Comparison of ENCODE assay signal across 35 mouse cellular contexts in genomic region chr19:29857267-29857666, GRCm38 (mm10).
"Had no signal": no experiment of that assay in that cellular context is flagged by ENCODE, and none has a peak within 500 bp of the region (broad histone marks: within the 10 kb centered on the region; RNA-seq: fewer than 3 reads in every experiment).

No protein-coding gene starts in this region.

- H3K4me3 ChIP-seq: heart, embryonic 10.5 days; heart, embryonic 12.5 days; heart, embryonic 13.5 days; heart, embryonic 15.5 days; hindbrain, embryonic 10.5 days; hindbrain, embryonic 12.5 days; hindbrain, embryonic 13.5 days; hindbrain, embryonic 15.5 days; intestine, embryonic 15.5 days; kidney, embryonic 15.5 days; layer of hippocampus, adult 2 months had no signal

- H3K4me2 ChIP-seq: heart, embryonic 11.5 days; heart, embryonic 12.5 days; heart, embryonic 13.5 days; heart, embryonic 15.5 days; hindbrain, embryonic 12.5 days; hindbrain, embryonic 13.5 days; hindbrain, embryonic 14.5 days; hindbrain, embryonic 15.5 days; intestine, embryonic 15.5 days; kidney, embryonic 15.5 days had no signal

- H3K9ac ChIP-seq: heart, embryonic 12.5 days; heart, embryonic 13.5 days; heart, embryonic 15.5 days; hindbrain, embryonic 12.5 days; hindbrain, embryonic 13.5 days; hindbrain, embryonic 14.5 days; hindbrain, embryonic 15.5 days; intestine, embryonic 15.5 days; kidney, embryonic 15.5 days had no signal

- DNase-seq: heart, postnatal 10 days; heart, postnatal 14 days; heart, postnatal 36 days; heart, postnatal 4 days; kidney, adult 11 months; kidney, adult 18-20 months; kidney, adult 2 months; kidney, adult 8-10 months; kidney, adult 9 months; kidney, postnatal 10 days; kidney, postnatal 14 days; kidney, postnatal 25 days; kidney, postnatal 36 days; kidney, postnatal 4 days; layer of hippocampus, adult 9-11 months; layer of hippocampus, postnatal 36 days had no signal

- H3K9me3 ChIP-seq: heart, embryonic 10.5 days; heart, embryonic 13.5 days; heart, embryonic 15.5 days; hindbrain, embryonic 10.5 days; hindbrain, embryonic 12.5 days; hindbrain, embryonic 13.5 days; hindbrain, embryonic 15.5 days; intestine, embryonic 15.5 days; kidney, embryonic 15.5 days had no signal

- H3K27ac ChIP-seq: heart, embryonic 10.5 days; heart, embryonic 13.5 days; heart, embryonic 15.5 days; hindbrain, embryonic 10.5 days; hindbrain, embryonic 12.5 days; hindbrain, embryonic 13.5 days; hindbrain, embryonic 14.5 days; hindbrain, embryonic 15.5 days; hindbrain, postnatal 0 days; intestine, embryonic 15.5 days; kidney, embryonic 15.5 days; kidney, postnatal 0 days; layer of hippocampus, adult 2 months had no signal

- H3K4me1 ChIP-seq: heart, embryonic 12.5 days; heart, embryonic 13.5 days; heart, embryonic 15.5 days; hindbrain, embryonic 12.5 days; hindbrain, embryonic 13.5 days; hindbrain, embryonic 15.5 days; intestine, embryonic 15.5 days had no signal

- ATAC-seq: hindbrain, embryonic 16.5 days; hindbrain, postnatal 0 days; inflammation-experienced regulatory T-cells, adult 6 months; intestine, embryonic 15.5 days; intestine, embryonic 16.5 days; intestine, postnatal 0 days had no signal

- H3K36me3 ChIP-seq: heart, embryonic 10.5 days; heart, embryonic 12.5 days; heart, embryonic 13.5 days; heart, embryonic 15.5 days; hindbrain, embryonic 10.5 days; hindbrain, embryonic 12.5 days; hindbrain, embryonic 13.5 days; hindbrain, embryonic 15.5 days; intestine, embryonic 15.5 days; kidney, embryonic 15.5 days had no signal

- H3K27me3 ChIP-seq: heart, embryonic 12.5 days; heart, embryonic 13.5 days; heart, embryonic 15.5 days; hindbrain, embryonic 12.5 days; hindbrain, embryonic 13.5 days; hindbrain, embryonic 15.5 days; intestine, embryonic 15.5 days; kidney, embryonic 15.5 days had no signal
